Mouse (Mus musculus): Measurements from ENCODE around the gene Pltp.
A peak's percentile ranks its signal among the peaks of the same experiment; 100 is the strongest.

Gene Pltp

DNA sequence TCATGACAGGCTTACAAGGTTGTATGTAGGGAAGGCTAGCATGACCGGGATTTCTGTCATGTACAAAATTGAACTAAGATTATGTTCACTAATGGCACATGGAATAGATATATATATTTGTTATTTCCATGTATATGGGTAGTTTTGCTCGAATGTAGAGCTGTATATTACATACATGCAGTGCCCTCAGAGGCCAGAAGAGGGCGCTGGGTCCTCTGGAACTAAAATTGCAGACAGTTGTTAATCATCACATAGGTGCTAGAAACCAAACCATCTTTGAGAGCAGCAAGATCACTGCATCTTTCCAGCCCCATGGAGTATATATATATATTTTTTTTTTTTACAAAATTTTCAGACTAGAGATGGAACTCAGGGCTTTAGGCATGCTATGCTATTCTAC is 11.7 kb downstream of the Pltp start:
- DNase-seq: no peak

DNA sequence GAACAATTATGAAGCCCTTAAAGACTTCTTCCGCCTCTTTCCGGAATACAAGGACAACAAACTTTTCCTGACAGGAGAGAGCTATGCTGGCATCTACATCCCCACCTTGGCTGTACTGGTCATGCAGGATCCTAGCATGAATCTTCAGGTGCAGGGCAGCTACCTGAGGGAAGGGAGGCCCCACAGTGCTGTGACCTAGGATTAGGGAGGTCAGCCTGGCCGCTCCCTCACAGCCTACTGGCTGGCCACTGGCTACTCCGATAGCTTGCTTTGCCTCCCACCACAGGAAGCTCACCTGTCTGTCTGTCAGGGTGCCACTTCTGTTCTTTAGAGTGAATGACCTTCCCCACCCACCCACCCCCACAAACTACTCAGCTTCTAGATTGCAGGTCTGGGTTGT is 22.3 kb downstream of the Pltp start:
- DNase-seq: no peak

DNA sequence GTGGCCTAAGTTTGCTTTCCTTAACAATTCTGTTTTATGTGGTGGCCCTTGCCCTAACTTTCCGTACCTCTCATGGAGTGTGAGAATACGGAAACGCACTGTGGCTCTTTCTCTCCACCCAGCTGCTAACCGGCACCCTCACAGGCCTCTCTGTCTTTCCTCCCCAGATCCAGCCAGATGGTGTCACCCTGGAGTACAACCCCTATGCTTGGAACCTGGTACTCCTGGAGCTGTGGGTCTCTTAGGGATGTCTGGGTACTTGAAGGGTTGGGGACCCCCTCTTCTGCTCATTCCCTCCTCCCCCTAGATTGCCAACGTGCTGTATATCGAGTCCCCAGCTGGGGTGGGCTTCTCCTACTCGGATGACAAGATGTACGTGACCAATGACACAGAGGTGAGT is 23.0 kb downstream of the Pltp start:
- DNase-seq: peak; percentile 39 to 45

DNA sequence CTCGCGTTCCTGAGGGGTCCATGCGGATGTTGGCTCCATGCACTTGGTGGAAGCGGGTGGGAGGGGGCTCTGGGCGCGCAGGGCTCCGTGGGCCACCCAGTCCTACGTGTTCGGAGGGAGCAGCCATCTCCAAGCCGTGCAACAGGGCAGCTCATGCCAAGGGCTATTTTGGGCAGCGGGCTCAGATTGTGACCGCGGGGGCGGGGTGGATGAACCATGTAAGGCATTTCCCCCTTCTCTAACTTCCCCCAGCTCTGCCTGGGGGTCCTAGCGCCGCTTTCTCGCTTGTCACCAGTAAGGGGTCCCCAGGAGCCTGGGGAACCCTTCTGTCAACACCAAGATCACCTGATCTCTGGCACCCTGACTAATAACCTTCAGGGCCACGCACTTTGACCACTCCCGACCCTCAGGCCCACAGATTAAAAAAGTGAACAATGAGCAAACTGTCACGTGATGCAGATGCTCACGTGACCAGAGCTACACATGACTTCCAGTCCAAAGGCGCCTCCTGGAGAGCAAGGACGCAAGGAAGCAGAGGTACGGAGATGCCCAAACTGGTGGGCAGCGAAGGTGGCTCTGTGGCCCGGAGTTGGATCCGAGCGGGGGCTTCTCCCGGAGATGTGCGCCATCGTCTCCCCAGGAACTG is 24.1 kb downstream of the Pltp start, which contains the start of gene Neurl2:
TSS of gene Neurl2 (minus strand) at position 143 of the 646 bp plus-strand sequence.
- DNase-seq: peak; percentile 89 to 91

DNA sequence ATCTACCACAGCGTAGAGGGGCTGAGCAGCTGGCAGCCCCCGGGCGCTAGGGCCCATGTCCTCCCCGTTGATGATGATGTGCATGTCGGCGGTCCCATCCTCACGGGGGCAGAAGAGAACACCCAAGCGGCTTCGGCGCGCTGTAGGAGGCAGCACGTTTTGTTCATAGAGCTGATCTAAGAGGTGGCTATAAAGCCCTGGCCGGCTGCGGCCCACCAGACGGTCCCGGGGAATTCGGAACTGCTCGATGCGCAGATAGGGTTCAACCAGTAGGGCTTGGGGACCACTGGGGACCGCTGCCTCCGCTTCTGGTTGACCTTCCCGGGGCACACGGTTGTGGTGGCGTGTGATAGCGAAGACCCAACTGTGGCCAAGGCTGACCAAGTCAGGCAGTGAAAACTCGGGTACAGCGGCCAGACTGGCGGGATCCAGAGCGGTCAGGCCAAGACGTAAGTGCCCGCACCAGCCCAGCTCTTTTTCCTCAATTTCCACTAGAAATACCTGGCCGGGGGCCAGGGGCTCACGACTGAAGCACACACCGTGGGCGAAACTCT is 24.7 kb downstream of the Pltp start, which contains the start of gene Ctsa:
TSS of gene Ctsa (plus strand) at position 126 of the 554 bp plus-strand sequence.
- peak; percentile 78 to 79 for DNase-seq

DNA sequence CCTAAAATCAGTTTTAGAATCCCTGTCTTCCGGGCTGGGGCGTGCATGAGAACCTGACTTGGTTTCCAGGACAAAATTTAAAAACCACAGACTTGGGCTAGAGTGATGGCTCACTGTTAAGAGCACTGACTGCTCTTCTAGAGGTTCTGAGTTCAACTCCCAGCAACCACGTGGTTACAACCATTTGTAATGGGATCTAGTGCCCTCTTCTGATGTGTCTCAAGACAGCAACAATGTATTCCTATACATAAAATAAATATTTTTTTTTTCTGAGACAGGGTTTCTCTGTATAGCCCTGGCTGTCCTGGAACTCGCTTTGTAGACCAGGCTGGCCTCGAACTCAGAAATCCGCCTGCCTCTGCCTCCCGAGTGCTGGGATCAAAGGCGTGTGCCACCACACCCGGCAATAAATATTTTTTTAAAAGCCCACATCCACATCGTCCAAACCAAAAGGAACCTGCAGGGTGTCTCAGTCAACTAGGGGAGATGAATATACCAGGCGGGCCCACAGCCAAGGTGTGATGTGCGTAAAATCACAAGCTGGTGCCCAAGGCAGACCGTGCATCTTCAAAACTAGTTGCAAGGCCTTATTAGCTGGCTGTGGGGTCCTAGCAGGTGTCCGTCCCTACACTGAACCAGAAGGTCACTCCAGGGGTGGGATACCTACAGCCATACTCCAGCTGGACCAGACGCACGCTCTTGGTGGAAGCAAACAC is 25.3 kb downstream of the Pltp start:
- DNase-seq: peak in 1 of 2 experiments; percentile 41

DNA sequence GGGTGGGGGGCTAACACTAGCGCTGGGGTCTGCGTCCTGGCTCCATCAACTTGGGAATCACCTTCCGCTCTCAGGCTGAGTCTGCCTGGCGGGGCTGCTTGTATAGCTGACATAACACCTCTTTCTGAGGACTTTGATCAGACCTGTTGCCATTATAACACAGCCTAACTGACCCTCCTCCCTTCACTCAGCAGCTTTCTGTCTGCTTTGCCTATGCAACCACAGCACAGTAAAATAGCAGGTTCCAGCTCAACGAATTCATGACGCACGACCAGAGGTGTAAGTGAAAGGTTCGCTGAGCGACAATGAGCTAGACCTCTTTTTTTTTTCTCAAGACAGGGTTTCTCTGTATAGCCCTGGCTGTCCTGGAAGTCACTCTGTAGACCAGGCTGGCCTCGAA is 26.5 kb downstream of the Pltp start:
- DNase-seq: no peak

DNA sequence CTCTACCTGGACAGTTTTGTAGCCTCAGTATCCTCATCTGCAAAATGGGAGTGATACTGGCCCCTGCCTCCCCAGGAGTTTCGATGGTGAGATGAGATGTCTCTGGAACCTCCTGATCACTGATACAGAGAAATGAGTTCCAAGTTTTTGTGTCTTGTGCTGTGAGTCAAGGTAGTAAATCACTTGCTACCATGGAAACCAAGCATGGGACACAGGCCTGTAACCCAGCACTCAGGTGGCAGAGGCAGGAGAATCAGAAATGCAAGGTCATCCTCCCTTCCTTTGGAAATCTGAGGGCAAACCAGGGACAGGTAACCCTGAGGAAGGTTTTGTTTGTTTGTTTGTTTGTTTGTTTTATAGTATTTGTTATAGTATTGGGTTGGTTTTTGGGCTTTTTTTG is 28.4 kb downstream of the Pltp start:
- DNase-seq: no peak

DNA sequence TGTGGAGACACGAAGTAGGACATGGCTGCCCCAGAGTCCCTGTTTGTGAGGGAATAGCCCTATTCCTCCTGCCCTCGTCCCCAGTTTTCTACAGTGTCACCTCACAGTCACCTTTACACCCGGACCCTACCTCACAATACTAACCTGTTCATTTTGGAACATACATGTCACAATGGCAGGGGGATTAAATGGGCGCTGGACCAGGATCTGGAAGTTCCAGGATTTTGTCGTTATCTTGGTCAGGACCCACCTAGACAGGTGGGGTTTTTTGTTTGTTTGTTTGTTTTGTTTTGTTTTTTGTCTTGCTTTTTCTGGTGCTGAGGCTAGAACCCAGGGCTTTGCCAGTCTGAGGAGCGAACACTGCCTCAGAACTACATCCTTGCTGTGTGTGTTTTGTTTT is 29.1 kb downstream of the Pltp start, which contains the start of gene Spata25:
TSS of gene Spata25 (minus strand) at position 101 of the 400 bp plus-strand sequence.
- no peak for DNase-seq

DNA sequence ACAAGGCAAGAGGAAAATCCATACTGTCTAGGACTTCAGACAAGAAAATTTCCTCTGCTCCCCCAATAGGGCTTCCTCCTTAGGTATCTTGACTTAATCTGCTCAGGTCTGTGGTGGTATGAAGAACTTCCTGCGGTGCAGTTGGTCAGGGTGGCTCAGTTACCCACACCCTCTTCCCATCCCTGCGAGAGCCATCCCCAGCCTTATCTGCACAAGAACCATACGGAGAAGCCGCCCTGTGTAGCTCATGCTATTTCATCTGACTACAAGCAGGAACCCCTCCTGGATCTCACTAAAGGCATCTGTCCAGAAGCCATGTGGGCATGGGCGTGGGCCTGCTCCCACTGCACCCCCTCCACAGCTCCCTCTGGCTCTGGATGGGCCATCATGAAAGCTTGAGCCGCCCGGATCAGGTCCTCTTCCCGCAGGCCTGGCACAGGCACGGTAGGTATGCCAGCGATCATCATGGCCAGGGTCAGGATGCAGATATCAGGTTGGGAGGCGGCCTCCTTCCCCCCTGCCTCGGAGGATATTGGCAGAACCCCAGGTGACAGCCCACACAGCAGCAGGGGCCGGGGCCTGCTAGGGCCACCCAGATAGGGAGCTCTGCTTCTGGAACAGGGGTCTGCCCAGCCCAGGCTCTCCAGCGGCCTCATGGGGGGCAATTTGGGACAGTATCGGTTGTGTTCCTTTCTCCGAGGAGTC is 30.2 kb downstream of the Pltp start:
- no peak for DNase-seq

DNA sequence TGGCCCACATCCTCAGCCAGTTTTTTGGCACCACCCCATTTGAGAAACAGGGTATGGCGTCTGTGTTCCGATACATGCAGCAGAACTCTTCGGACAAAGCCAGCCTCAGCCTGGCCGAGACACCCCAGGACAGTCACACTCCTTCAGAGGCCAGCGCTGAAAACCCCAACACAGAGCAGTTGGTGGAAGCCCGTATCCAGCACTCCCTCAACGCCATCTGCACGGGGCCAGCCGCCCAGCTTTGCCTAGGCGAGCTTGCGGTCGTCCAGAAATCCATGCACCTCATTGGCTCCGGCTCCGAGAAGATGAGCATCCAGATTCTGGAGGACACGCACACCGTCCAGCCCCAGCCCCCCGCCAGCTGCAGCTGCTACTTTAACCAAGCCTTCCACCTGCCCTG is 32.0 kb downstream of the Pltp start:
- no peak for DNase-seq

DNA sequence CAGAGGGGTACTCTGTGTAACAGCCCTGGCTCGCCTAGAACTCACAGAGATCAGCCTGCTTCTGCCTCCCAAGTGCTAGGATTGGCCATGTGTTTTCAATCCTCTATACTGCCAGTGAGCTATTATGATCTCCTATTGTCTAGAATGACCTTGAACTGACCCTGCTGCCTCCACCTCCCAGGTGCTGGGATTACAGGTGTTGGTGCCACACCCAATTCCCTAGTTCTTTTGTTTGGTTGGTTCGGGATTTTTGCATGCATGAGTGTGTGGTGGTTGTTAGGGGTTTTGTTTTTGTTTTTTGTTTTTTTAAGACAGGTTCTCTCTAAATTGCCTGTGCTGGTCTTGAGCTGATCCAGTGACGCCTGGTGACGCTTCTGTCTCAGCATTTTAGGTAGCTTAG is 33.5 kb downstream of the Pltp start:
- no peak for DNase-seq

DNA sequence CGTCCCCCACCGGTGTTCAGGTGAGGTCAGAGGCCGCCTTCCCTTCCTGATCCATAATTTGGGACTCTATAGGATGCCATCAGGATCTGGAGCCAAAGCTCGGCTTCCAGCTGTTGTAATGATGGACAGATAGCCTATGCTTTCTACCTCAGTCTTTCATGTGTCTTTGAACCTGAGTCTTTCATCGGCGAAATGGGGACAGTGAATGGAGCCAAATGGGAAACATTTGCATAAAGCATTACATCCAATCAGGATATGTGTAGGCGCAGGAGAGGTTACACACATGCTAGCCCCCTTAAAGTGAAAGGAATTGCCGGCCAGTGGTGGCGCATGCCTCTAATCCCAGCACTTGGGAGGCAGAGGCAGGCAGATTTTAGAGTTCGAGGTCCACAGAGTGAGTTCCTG is 34.3 kb downstream of the Pltp start:
- peak in 1 of 2 experiments; percentile 45 for DNase-seq

DNA sequence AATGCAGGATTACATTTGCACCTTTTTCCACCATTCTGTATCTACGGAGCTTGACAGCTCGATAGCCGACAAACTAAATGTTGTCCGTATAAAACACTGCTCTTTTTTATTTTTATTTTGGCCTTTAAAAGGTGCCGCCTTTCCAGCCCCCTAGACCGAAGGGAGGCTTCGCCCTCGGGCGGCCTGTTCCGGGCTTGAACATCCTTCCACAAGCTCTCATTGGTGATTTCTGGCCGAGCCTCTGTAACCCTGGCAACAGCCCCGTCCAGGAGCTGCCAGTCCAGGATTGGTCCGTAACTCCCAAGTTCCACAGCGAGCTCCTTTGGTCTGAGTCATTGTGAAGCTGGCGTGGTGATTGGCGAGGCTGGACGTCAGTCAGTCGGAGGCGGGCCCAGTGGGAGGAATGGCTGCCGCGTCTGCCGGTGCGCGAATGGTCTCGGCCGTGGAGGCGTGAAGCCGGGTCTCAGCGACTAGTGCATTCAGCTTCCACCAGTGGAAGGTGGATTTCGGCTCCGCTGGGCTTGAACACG is 34.8 kb downstream of the Pltp start, which contains the start of gene Zswim1:
TSS of gene Zswim1 (plus strand) at position 51 of the 530 bp plus-strand sequence.
- peak; percentile 100 for DNase-seq

DNA sequence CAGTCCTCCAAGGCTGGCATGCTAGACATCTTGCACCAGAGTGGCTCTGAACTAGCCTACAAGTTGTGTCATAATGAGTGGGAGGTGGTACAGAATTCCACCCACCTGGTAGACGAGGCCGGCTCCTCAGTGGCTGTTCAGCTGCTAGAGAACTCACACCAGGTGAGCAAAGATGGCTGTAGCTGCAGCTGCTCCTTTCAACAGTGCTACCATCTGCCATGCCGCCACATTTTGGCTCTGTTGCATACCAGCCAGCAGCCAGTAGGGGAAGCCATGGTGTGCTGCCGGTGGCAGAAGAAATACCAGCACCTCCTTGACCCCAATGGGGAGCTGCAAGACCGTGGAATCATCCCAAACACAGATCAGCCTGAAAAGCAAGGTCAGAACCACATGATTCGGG is 36.5 kb downstream of the Pltp start:
- DNase-seq: peak in 1 of 2 experiments; percentile 34

DNA sequence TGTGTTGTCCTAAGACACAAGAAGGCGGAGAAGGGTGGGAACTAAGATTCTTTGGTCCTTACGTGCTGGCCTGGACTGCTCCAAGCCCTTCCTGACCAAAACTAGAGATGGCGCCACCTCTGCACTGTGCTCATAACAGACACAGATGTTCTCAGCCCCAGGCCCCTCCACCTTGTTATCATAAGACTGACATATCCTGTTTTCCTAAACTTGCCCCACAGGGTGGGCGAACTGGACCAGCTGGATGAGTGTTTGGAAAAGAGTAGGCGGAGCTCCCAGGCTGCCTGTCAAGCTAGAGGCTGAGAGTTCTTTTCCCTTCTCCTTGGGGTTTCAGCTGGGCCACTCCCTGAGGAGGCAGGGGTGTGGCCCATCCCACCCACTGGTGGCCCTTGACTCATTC is 39.8 kb downstream of the Pltp start:
- DNase-seq: no peak

DNA sequence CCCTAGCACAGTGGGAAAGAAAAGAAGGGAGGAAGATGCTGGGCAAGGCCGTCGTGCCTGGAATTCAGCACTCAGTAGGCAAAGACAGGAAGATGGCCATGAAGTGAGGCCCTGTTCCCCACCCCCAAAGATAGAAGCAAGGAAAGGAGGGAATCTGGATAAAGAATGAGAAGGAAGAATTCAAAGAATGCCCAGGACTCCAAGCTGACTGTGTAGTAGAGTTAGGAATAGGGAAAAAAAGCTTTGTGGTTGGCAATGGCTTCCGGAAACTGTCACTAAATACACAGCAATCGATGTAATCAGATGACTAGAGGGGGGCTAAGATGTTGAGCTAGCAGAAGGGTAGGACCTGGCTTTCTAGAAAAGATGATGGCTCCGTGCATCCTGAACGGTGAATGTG is 40.3 kb downstream of the Pltp start:
- DNase-seq: no peak

DNA sequence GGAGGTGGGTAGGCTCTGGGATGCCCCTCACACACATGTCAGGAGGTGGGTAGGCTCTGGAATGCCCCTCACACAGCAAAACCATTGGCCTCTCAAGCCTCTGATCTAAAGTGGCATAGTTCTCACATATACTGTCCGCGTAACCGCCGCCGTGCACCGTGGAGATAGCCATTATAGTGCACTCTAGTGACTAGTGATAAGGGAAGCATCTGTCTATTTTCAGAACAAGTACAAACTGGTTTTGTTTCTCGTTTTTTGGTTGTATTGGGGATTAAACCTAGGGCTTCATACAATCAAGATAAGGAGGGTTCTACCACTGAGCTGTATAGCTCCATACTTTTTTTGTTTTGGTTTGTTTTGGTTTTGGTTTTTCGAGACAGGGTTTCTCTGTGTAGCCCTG is 41.7 kb downstream of the Pltp start:
- no peak for DNase-seq

DNA sequence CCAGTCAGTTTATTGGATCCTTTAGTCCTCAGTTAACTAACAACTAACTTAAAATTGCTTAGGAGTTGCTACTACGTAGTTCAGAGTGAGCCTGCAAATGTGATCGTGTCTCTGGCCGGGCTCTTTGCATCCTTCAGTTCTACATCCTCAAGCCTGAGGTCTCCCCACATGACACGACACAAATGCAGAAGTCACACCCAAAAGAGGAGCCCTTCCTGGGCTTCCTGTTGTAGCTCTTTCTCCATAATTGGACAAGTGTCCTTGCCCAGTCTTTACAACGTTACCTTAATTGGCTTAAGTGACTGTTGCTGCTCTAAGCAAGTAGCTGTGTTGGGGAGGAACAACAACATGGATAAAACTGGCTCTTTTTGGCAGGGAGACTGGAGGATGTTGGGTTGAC is 42.2 kb downstream of the Pltp start:
- DNase-seq: no peak

DNA sequence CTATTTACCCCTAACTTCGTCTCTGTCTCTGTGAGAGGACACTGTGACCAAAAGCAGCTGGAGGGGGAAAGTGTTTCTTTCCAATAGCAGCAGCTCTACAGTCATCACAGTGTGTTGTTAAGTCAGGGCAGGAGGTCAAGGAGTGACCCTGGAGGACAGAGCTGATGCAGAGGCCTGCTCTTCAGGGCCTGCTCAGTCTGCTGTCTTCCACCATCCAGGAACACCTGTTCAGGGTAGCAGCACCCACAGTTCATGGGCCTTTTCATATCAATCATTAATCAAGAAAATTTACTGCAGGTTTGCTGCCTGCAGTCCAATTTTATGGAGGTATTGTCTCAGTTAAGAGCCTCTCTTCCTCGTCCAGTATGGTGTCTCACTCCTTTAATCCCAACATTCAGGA is 44.0 kb downstream of the Pltp start:
- no peak for DNase-seq

DNA sequence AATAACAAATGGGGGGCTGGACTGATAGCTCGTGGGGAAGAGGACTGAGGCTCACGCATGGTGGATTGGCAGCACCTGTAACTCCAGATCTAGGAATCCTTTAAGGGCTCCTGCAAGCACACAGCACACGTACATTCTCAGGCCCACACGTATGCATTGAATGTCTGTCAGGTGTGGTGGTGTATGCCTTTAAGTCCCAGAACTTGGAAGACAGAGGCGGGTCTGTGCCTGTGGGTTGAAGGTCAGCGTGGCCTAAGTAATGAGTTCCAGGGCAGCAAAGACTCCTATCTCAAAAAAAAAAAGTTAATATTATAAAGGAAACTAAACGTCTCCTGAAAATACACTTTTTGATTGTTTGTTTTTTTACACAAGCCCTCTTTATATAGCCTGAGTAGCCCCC is 50.9 kb downstream of the Pltp start:
- DNase-seq: no peak

DNA sequence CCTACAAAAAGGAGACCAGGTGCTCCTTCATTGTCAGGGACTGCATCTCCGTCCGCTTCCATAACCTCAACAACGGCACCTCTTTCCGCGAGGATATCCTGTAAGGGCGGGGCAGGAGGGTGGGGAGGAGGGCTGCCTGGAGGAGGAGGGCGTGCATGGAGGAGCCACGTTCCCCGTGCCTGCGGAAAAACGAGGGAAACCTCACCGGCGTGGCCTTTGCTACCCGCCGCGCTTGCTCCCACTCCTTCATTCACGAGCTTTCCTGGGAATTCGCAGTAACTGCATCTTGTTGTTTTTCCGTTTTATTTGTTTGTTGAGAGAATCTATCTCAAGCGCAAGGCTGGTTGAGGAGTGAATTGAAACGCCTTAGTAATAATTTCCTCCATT is 52.2 kb downstream of the Pltp start:
- DNase-seq: peak in 1 of 2 experiments; percentile 53
